Mouse (Mus musculus): ENCODE measurements around the gene Stk25.

DNA sequence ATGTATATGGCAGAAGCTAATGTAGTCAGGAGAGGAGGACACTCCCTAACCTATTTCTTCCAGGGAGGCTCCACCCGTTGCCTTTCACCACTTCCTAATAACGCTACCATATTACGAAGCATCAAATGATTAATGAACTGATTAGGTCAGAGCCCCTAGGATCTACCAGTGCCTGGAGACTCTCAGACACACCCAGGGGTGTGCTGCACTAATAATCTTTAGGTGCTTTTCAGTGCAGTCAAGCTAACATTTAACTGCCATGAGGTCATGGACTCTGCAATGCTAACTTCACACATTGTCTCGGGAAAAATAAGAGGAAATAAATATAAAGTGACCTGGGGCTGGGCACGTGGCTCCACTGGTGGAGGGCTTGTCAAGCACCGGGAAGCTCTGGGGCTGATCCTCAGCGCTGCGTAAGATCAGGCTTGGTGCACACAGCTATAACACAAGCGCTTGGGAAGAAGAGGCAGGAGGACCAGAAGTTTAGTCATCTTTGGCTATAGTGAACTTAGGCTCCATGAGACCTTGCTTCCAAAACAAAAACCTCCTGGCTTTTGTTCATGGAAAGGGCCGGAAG lies 45.1 kb upstream of the Stk25 start:
- TF ChIP-seq CTCF (IDR thresholded peaks at IDR 0.05) (no peak), POLR2A (IDR thresholded peaks at IDR 0.05; ENCODE audit: insufficient read depth, low read depth, low read length) (no peak)
